Mouse (Mus musculus) adrenal gland, postnatal 4 days (tissue): Measurements from ENCODE around the gene Cyp2f2. TPM values are rescaled to one million over a fixed set of nuclear protein-coding genes. Genes with fewer than 3 reads are reported as not detected.

Experiments
- DNase-seq, 2 experiments: peaks; one replicate each; pipeline ENCODE4 v3.0.0; 2021 to 2022; ENCODE audit warnings: low spot score in 2 of 2, mixed read lengths in 2 of 2
- total RNA-seq, 2 experiments: library from RNA; stranded (reverse); gene quantifications; 2 replicates each; pipeline ENCODE4 v1.2.3; 2021

Cyp2f2 gene
- total RNA-seq, 2 experiments from 2014 or later: 148 to 161 TPM

GRCm38 (mm10) chr7:27136410-27136996, 16.8 kb downstream of the Cyp2f2 start:
- DNase-seq: no peak

GRCm38 (mm10) chr7:27153205-27153764, 33.6 kb downstream of the Cyp2f2 start, which contains the start of gene Cyp2t4:
TSS of gene Cyp2t4 (plus strand) at chr7:27153714.
- DNase-seq: no peak

GRCm38 (mm10) chr7:27156005-27156404, 36.3 kb downstream of the Cyp2f2 start:
- DNase-seq: no peak

GRCm38 (mm10) chr7:27158171-27158570, 38.5 kb downstream of the Cyp2f2 start:
- DNase-seq: no peak

- DNase-seq: no peak
These were observed 39.5 kb downstream of the Cyp2f2 start for GRCm38 (mm10) chr7:27159256-27159655.

GRCm38 (mm10) chr7:27159882-27160281, 40.2 kb downstream of the Cyp2f2 start:
- peak; percentile 68 to 73 for DNase-seq

- DNase-seq: no peak
These were observed 41.2 kb downstream of the Cyp2f2 start for GRCm38 (mm10) chr7:27160921-27161320.

GRCm38 (mm10) chr7:27161744-27162143, 42.0 kb downstream of the Cyp2f2 start:
- DNase-seq: no peak

GRCm38 (mm10) chr7:27162780-27163449, 43.2 kb downstream of the Cyp2f2 start:
- DNase-seq: no peak

- DNase-seq: no peak
These were observed 43.7 kb downstream of the Cyp2f2 start for GRCm38 (mm10) chr7:27163450-27163805.

GRCm38 (mm10) chr7:27164112-27164947, 44.6 kb downstream of the Cyp2f2 start:
- DNase-seq: no peak

- DNase-seq: peak in 1 of 2 experiments; percentile 55
These were observed 45.4 kb downstream of the Cyp2f2 start for GRCm38 (mm10) chr7:27165007-27165655.

GRCm38 (mm10) chr7:27165696-27166095, 46.0 kb downstream of the Cyp2f2 start:
- DNase-seq: no peak

GRCm38 (mm10) chr7:27166229-27166613, 46.5 kb downstream of the Cyp2f2 start:
- peak; percentile 82 to 84 for DNase-seq

GRCm38 (mm10) chr7:27166614-27167474, 47.1 kb downstream of the Cyp2f2 start, which contains the start of gene Egln2:
TSS of gene Egln2 (minus strand) at chr7:27166802.
- DNase-seq: peak; percentile 92 to 94

GRCm38 (mm10) chr7:27167475-27168094, 47.9 kb downstream of the Cyp2f2 start:
- no peak for DNase-seq

- DNase-seq: no peak
These were observed 48.7 kb downstream of the Cyp2f2 start for GRCm38 (mm10) chr7:27168371-27168770.

- DNase-seq: no peak
These were observed 51.3 kb downstream of the Cyp2f2 start for GRCm38 (mm10) chr7:27170981-27171380.

- no peak for DNase-seq
These were observed 54.8 kb downstream of the Cyp2f2 start for GRCm38 (mm10) chr7:27174496-27174895.

- no peak for DNase-seq
These were observed 55.2 kb downstream of the Cyp2f2 start for GRCm38 (mm10) chr7:27174896-27175295.
